ENCODE assay signal across 18 mouse cellular contexts in genomic region chr11:86656849-86657567, GRCm38 (mm10). TPM values are rescaled to one million over a fixed set of nuclear protein-coding genes. Genes with fewer than 3 reads are reported as not detected.
DNase-seq lines count a peak whose midpoint lies in the region; ATAC-seq and TF ChIP-seq lines count a peak whose summit lies in the region.
"Had no signal": no experiment of that assay in that cellular context is flagged by ENCODE, and none has a peak within 500 bp of the region (broad histone marks: within the 10 kb centered on the region; RNA-seq: fewer than 3 reads in every experiment).

No protein-coding gene starts in this region.

- WGBS in heart, embryonic 15.5 days: 39% methylated on average over 4 of the region's 4 CpGs
- WGBS in liver, embryonic 16.5 days (ENCODE audit: insufficient replicate concordance): 39% methylated on average over 4 of the region's 4 CpGs

- TF ChIP-seq POLR2A in embryonic fibroblast, embryonic 13.5 days (IDR thresholded peaks at IDR 0.05; ENCODE audit: low read depth, low read length): no peak

- peak overlapping the region; percentile 27; the same call in 1 of the 2 replicates for H3K27ac ChIP-seq in heart, embryonic 15.5 days
- H3K27ac ChIP-seq in embryonic fibroblast, embryonic 13.5 days (ENCODE audit: insufficient read depth, low read length): peak overlapping the region; percentile 47; the same call in 1 of the 2 replicates
- H3K27ac ChIP-seq in liver, embryonic 16.5 days (ENCODE audit: low read length): peak overlapping the region; percentile 86
- H3K27ac ChIP-seq: kidney, embryonic 15.5 days; stomach, postnatal 0 days had no signal

- no peak for ATAC-seq in heart, embryonic 15.5 days (replicated peaks; ENCODE audit: insufficient number of reproducible peaks, insufficient read depth, low FRiP score, low read depth)
- ATAC-seq in G1E (ENCODE audit: extremely low read depth, insufficient number of reproducible peaks, low FRiP score, poor library complexity, severe bottlenecking): peak; percentile 43; the same call in 1 of the 2 replicates
- ATAC-seq in liver, embryonic 16.5 days (ENCODE audit: low read depth): peak; percentile 78
- ATAC-seq: activated CD4-positive, CD25-positive, alpha-beta regulatory T cell, adult 4 months; forebrain, embryonic 16.5 days; inflammation-experienced regulatory T-cells, adult 6 months had no signal

- H3K36me3 ChIP-seq in heart, embryonic 15.5 days: peaks cover 11% of the 10 kb centered on the region
- H3K36me3 ChIP-seq in G1E (replicated peaks): peaks cover 53% of the 10 kb centered on the region
- H3K36me3 ChIP-seq in liver, embryonic 16.5 days (ENCODE audit: control insufficient read depth, insufficient read depth): peaks cover 19% of the 10 kb centered on the region

- no peaks in the 10 kb centered on the region for H3K27me3 ChIP-seq in heart, embryonic 15.5 days
- no peaks in the 10 kb centered on the region for H3K27me3 ChIP-seq in G1E (ENCODE audit: insufficient read depth, low read length)
- H3K27me3 ChIP-seq in liver, embryonic 16.5 days (ENCODE audit: control insufficient read depth, insufficient read depth, low read depth, low read length): no peaks in the 10 kb centered on the region
- H3K27me3 ChIP-seq: kidney, embryonic 15.5 days had no signal

- no peak overlapping the region for H3K4me3 ChIP-seq in heart, embryonic 15.5 days
- H3K4me3 ChIP-seq in G1E (ENCODE audit: low read depth, low read length): peak overlapping the region; percentile 13; the same call in 1 of the 2 replicates
- no peak overlapping the region for H3K4me3 ChIP-seq in embryonic fibroblast, embryonic 13.5 days (ENCODE audit: insufficient read depth, low read length)
- no peak overlapping the region for H3K4me3 ChIP-seq in liver, embryonic 16.5 days (ENCODE audit: low read depth, low read length)
- H3K4me3 ChIP-seq: kidney, embryonic 15.5 days had no signal

- H3K4me2 ChIP-seq in heart, embryonic 15.5 days: no peak overlapping the region
- H3K4me2 ChIP-seq in liver, embryonic 16.5 days (ENCODE audit: low read depth, low read length): peak overlapping the region; percentile 32
- H3K4me2 ChIP-seq: kidney, embryonic 15.5 days; lung, embryonic 14.5 days; midbrain, embryonic 11.5 days had no signal

- no peak for TF ChIP-seq CTCF in G1E (IDR thresholded peaks at IDR 0.05; ENCODE audit: low read depth, low read length)
- no peak for TF ChIP-seq CTCF in embryonic fibroblast, embryonic 13.5 days (IDR thresholded peaks at IDR 0.05; ENCODE audit: borderline replicate concordance, insufficient read depth, low read length)

- intact Hi-C loops in heart, postnatal 25 days (cut with DNase I): no loop called here

- DNase-seq in heart, postnatal 25 days (ENCODE audit: low spot score): no peak
- no peak for DNase-seq in G1E (ENCODE audit: low spot score)
- no peak for DNase-seq in kidney, postnatal 10 days
- no peak for DNase-seq in right cerebral cortex, adult 18-20 months
- DNase-seq: adrenal gland, postnatal 14 days; cerebellum, postnatal 25 days; embryo, embryonic 11 days; gastrocnemius, postnatal 25 days; lung, embryonic 14.5 days had no signal

- H3K9ac ChIP-seq in heart, embryonic 15.5 days: no peak overlapping the region
- H3K9ac ChIP-seq in liver, embryonic 16.5 days (ENCODE audit: low read depth, low read length): peak overlapping the region; percentile 30; the same call in 1 of the 2 replicates
- H3K9ac ChIP-seq: kidney, embryonic 15.5 days; lung, embryonic 14.5 days had no signal

- H3K4me1 ChIP-seq in heart, embryonic 15.5 days (replicated peaks): peaks cover 4% of the 10 kb centered on the region; the same call in 1 of the 2 replicates
- peaks cover 40% of the 10 kb centered on the region for H3K4me1 ChIP-seq in G1E (ENCODE audit: insufficient read depth, low read depth, low read length)
- H3K4me1 ChIP-seq in embryonic fibroblast, embryonic 13.5 days (ENCODE audit: control insufficient read depth, insufficient read depth, low read length): peaks cover 8% of the 10 kb centered on the region
- H3K4me1 ChIP-seq in liver, embryonic 16.5 days (ENCODE audit: control insufficient read depth, low read depth, low read length): peaks cover 16% of the 10 kb centered on the region
- H3K4me1 ChIP-seq: kidney, embryonic 15.5 days had no signal

- H3K9me3 ChIP-seq in heart, embryonic 15.5 days (replicated peaks): no peaks in the 10 kb centered on the region
- H3K9me3 ChIP-seq in G1E (replicated peaks): no peaks in the 10 kb centered on the region
- H3K9me3 ChIP-seq in liver, embryonic 16.5 days (replicated peaks; ENCODE audit: control insufficient read depth, low read length): no peaks in the 10 kb centered on the region
- H3K9me3 ChIP-seq: kidney, embryonic 15.5 days had no signal

RNA-seq across cellular contexts. Expression of gene Vmp1, which starts 26.6 kb away (rescaled TPM):
- 74.3 and 82.1 TPM in 2 replicates for polyA plus RNA-seq in heart, embryonic 15.5 days (2015; fragmentation: Nextera tagmentation; extraction: Ambion mirVana)
- 10 to 100 TPM; 63.1 to 66.1 TPM for total RNA-seq in heart, postnatal 25 days (2021)
- total RNA-seq in G1E (2014; fragmentation: Nextera tagmentation) (166 and 188 TPM in 2 replicates), G1E (2017) (156 and 163 TPM in 2 replicates)
- 15.2 and 19.1 TPM in 2 replicates for polyA plus RNA-seq in G1E (2012)
- 525 and 577 TPM in 2 replicates for polyA plus RNA-seq in embryonic fibroblast, embryonic 13.5 days (2011; ENCODE audit: insufficient read length, low read depth, missing spikeins)
- 77.5 and 87.3 TPM in 2 replicates for polyA plus RNA-seq in liver, embryonic 16.5 days (2015; fragmentation: Nextera tagmentation; extraction: Ambion mirVana)

RNA-seq across cellular contexts. Expression of gene Ptrh2, which starts 26.8 kb away (rescaled TPM):
- 16.1 and 18.1 TPM in 2 replicates for polyA plus RNA-seq in heart, embryonic 15.5 days (2015; fragmentation: Nextera tagmentation; extraction: Ambion mirVana)
- total RNA-seq in heart, postnatal 25 days (2021): 1 to 10 TPM; 6.3 to 6.5 TPM
- total RNA-seq in G1E (2014; fragmentation: Nextera tagmentation) (21.8 and 29.6 TPM in 2 replicates), G1E (2017) (41.0 and 44.7 TPM in 2 replicates)
- polyA plus RNA-seq in G1E (2012): 1.2 and 1.7 TPM in 2 replicates
- polyA plus RNA-seq in embryonic fibroblast, embryonic 13.5 days (2011; ENCODE audit: insufficient read length, low read depth, missing spikeins): 18.3 and 19.1 TPM in 2 replicates
- 13.3 and 13.7 TPM in 2 replicates for polyA plus RNA-seq in liver, embryonic 16.5 days (2015; fragmentation: Nextera tagmentation; extraction: Ambion mirVana)

Comparison
In these comparisons a context has a peak if more than half of its experiments do, and no peak if none do; other contexts are left out.
1. H3K27ac ChIP-seq: peak in every context shown above with its lines; median percentile 86 in liver, embryonic 16.5 days; 47 in embryonic fibroblast, embryonic 13.5 days; 27 in heart, embryonic 15.5 days.